Mouse (Mus musculus) c-Kit-positive CD71-negative TER-119-negative erythroid progenitor cells, embryonic 14.5 days (primary cell): Measurements from ENCODE around the gene Mlh3.
A peak's percentile ranks its signal among the peaks of the same experiment; 100 is the strongest.
"Not testable (repeated sequence)": the region's sequence is repeated elsewhere in the genome, so short reads cannot be mapped to it uniquely, and the experiment has no call there.

Source experiments
- DNase-seq: peaks from one replicate; pipeline ENCODE4 v3.0.0-alpha.2; 2013; ENCODE audit warnings: low read depth

Gene Mlh3

DNA sequence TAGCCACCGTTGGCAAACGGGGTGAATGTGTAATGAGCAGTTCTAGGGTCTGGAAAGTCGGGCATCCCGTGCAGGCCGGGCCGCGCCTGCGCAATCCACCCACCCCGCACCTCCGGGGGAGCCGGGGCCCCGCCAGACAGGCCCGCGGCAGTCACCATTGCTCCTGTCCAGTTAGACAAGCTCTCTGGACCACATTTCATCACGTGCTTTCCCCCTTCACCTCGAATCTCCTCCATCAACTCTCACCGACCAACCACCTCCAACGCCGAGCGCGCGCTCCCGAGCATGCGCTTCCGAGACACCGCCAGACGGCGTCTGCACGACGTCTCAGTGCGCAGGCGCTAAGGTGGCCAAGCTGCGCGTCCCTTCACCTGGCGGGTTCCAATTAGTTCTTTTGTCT, at the start of gene Mlh3:
Mlh3 (minus strand) TSS at position 281 of the 400 bp plus-strand sequence.
- no peak for DNase-seq

DNA sequence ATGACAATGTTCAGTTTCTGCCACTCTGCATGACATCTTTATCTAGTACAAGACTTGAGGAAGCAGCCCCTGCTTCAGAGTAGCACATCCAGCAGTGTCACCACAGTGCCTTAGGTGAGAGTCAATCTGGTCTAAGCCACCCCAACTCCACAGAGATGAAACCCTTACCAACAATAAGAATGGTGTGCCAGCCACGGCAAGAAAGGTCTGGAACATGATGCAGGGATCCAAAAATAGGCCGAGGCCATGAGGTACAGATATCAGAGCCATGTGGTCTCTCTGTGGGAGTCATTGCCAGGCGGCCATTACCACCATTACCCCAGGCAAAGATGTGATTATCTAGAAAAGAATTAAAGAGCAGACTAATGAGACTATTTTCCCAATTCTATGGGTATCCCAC, 38.3 kb upstream of the Mlh3 start:
- DNase-seq, result no peak

GRCm38 (mm10) chr12:85305247-85305892, 35.0 kb upstream of the Mlh3 start:
- DNase-seq, result peak; percentile 89

DNA sequence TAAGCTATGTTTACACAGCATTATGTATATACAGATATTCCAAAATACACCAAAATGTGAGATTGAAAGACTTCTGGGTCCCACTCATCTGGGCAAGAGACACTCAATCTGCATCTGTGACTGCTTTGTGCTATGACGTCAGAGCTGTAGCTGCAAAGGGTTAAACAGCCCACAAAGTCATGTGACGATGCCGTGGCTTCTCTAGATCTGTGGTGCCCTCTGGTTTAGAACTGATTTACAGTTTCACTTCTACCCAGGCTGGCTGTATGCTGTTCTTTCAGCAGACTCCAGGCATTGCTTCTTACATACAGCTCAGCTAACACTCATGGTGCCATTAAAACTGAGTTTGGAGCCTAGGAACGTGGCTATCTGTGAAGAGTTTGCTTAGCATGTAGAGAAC, 34.3 kb upstream of the Mlh3 start:
- DNase-seq, result no peak

DNA sequence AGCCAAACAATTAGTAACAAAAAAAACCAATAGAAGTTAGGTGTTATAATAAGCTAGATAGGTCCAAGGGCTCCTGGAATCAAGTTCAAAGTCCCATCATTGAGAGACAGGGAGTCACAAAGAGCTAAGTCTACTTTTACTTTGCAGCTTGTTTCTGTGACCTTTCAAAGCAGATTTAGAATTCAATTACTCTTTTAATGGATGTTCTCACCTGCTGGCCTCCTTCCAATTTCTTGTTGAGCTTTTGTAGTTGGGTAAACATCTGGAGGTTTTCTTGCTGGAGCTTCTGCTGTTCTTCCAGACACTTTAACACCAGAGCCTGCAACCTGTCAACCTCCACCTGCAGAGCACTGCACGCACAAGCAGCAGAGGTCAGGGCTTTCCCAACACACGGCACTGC, 32.9 kb upstream of the Mlh3 start:
- no peak for DNase-seq

GRCm38 (mm10) chr12:85298835-85299180, 28.4 kb upstream of the Mlh3 start:
- no peak for DNase-seq

GRCm38 (mm10) chr12:85298127-85298834, 27.9 kb upstream of the Mlh3 start:
- DNase-seq, result no peak

DNA sequence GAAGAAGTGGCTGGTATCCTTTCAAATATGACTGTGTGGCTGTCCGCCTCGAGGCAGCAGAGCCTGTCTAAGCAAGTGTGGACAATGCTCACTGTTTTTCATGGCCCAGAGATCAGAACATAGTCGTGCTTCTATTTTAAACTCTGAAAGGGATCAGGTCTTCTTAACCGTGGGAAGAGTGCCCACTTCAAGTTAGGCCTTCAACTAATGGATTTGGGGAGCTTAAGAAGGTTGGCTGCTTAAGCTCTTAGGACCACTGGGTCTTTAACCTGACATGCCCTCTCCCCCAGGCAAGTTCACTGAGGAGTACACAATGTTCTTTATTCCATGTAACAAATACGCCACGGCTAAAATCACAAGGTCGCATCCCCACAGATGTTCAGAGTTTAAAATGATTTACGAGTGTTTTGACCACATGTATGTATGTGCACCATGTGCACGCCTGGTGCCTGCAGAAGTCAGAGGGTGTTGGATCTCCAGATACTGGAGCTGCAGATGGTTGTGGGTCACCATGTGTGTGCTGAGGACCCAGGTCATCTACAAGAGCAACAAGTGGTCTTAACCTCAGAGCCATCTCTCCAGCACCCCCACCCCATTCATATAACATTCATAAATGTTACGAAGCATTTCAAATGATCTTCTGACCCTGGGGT, 27.1 kb upstream of the Mlh3 start:
- no peak for DNase-seq

DNA sequence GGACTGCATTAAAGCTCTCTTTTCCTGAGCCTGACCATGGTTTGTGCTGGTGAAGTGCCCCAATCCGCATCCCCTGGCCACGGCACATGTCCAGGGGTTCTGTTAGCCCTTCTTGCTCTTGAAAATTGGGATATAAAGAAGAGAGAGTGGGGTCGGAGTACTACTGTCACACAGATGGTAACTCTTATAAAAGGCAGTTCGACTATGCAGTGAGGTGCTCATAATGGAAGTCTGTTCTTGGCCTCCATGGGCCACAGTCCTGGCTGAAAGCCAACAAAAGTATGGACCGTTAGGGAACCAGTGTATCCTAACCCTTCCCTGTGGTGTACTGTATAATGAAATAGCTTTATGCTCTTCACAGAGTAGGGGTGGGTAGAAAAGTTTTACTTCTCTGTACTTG, 26.5 kb upstream of the Mlh3 start:
- DNase-seq, result no peak

DNA sequence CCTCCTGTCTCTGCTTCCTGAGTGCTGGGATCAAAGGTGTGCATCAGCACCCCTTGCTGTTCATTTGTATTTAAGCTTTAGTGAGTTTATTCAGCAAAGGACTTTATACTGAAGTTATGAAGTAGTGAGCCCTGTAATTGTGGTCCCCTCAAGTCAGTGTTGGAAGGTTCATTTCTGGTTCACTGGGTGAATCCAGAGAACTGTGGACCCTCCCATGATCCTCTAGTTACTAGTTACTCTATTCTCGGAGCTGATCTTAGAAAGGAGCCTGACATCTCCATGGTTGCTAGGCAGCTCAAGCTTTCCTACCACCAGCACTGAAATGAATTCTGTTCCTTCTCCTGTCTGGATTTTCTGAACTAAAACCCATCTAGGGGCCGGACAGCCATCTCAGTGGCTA, 25.1 kb upstream of the Mlh3 start:
- no peak for DNase-seq

- no peak for DNase-seq
These were observed 22.5 kb upstream of the Mlh3 start for GRCm38 (mm10) chr12:85292906-85293305.

- DNase-seq, result no peak
These were observed 21.9 kb upstream of the Mlh3 start for GRCm38 (mm10) chr12:85292288-85292687.

- no peak for DNase-seq
These were observed 21.1 kb upstream of the Mlh3 start for GRCm38 (mm10) chr12:85291541-85291940.

GRCm38 (mm10) chr12:85290633-85291032, 20.2 kb upstream of the Mlh3 start:
- no peak for DNase-seq

DNA sequence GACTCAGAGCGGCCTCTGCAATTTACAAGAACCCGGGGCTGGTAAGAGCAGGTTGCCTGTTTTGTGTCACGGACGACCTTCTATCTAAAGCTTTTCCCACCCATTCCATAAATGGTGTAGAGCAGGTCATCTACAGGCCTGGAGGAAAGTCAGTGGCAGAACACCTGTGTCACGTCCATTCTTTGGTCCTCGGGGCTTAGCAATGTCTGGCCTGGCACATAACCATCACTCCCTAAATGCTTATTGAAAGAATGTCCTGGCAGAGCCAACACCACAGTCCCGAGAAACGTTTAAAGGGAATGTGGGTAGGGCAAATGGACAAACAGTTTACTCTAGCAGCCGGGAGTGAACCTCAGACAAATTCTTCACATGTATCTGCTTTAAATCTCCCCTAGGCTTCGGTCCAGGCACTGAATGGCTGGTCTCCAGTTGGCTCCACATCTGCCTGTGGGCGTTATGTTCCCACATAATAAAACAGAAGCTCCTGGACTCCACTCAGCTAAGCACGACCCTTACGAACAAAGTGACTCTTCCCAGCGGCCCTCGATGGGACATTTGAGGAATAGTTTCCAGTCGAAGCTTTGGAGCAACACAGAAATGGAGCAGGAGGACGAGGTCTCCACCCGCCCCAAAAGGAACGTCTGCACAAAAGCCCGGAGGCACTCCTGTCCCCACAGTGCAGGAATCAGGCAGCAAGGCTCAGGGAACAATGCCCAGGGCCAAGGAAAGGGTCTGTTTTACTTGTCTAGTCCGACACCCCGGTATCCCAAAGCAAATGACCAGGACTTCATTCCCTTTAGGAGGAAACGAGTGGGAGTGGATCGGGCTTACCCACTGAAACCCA, 19.0 kb upstream of the Mlh3 start:
- DNase-seq, result no peak

DNA sequence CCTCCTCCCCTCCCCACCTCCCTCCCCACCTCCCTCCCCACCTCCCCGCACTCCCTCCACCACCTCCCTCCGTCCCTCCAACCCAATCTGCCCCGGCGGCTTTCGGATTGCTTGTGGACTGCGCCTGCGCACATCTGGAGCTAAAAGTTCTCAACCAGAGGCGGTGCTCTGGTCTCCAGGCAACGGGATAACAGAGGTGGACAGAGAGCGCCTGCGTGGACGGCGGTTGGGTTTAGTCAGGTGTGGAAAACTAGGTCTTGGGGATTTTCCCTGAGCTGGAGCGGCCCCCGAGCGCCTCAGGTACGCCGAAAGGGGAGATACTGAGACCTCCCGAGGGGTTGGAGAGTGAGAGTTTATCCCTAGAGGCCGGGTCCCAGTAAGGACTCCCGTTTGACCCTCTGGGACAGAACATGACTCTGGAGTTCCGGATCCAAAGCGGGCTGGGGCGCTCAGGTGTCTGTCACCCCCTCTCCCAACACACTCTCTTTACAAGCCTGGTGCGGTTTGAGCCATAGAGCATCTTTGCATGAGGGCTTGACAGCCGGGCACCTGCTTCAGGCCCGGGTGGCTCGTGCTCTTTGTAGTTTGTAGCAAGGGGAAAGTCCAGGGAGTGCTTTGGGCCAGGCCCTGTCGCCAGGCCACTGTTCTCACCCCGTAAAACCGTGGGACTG, 18.2 kb upstream of the Mlh3 start, which contains the start of gene Zc2hc1c:
Zc2hc1c (plus strand) TSS at position 106 of the 671 bp plus-strand sequence.
- DNase-seq, result no peak

GRCm38 (mm10) chr12:85287809-85288485, 17.5 kb upstream of the Mlh3 start, which contains the start of gene Acyp1:
TSS of gene Acyp1 (minus strand) at chr12:85288438.
- DNase-seq, result no peak

DNA sequence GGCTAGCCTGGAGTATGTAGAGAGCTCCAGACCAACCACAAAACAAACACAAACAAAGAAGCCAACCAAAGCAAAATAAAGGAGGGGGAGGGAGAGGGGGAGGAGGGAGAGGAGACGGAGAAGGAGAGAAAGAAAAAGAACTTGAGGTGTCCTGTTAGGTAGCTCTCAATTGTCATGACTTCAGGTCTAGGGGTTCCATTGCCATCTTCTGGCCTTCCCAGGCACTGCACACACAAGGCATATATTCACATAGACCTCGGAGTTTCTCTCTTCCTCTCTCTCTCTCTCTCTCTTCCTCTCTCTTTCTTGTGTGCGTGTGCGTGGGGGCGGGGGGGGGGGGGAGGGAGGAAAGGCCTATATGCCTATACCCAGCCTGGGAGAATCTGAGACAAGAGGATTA, 16.5 kb upstream of the Mlh3 start:
- DNase-seq, result no peak

DNA sequence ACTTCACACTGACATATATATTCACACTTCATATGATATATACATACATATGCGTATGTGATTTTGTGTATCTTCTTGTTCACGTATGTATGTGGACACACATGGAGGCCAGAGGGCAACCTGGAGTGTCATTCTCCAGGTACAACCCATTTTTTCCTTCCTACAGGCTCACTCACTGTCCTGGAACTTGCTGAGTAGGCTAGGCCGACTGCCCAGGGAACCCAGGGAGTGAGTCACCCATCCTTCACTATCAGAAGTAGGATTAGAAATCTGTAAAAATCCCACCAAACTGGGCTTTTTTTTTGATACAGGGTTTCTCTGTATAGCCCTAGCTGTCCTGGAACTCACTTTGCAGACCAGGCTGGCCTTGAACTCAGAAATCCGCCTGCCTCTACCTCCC, 14.6 kb upstream of the Mlh3 start:
- no peak for DNase-seq

DNA sequence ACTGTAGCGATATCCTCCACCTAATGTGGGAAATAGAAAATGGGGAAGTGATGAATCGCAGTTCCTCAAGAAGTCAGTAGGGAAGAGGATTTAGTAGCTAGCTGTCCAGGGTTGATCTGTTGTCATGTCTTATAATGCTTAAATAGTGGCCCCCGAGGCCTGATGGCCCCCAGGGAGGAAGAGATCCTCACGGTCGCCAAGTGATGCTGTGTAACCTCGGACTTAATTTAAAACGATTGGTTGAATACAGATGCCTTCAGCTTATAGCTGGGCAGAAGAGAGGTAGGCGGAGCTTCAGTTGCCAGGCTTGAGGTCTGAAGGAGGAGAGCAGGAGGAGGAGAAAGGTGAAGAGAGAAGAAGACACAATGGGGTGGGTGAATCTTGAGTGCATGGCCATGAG, 13.9 kb upstream of the Mlh3 start:
- no peak for DNase-seq

GRCm38 (mm10) chr12:85281756-85282155, 11.4 kb upstream of the Mlh3 start:
- DNase-seq, result not testable (repeated sequence)
